Mouse (Mus musculus) G1E (cell line): ENCODE data around the gene Igsf21.

ENCODE experiments used
- CTCF ChIP-seq: IDR thresholded peaks from 2 replicates; pipeline ENCODE4 v1.5.1; 2012; ENCODE audit warnings: low read depth, low read length, inconsistent platforms, mixed read lengths
- GATA1 ChIP-seq: IDR thresholded peaks from 2 replicates; pipeline ENCODE4 v1.6.1; 2012; ENCODE audit warnings: borderline replicate concordance, low read length, inconsistent platforms, mixed read lengths
- GATA2 ChIP-seq: IDR thresholded peaks from 2 replicates; pipeline ENCODE4 v1.6.1; 2012; ENCODE audit warnings: low read depth, low read length, inconsistent platforms, borderline replicate concordance
- POLR2AphosphoS5 ChIP-seq: IDR thresholded peaks from 2 replicates; pipeline ENCODE4 v1.6.1; 2012; ENCODE audit warnings: low read depth, low read length, inconsistent platforms; ENCODE audit not compliant: insufficient replicate concordance
- TAL1 ChIP-seq: conservative IDR thresholded peaks from 2 replicates; pipeline ENCODE4 v1.6.1; 2012; ENCODE audit warnings: low read depth, low read length, inconsistent platforms, mixed read lengths

DNA sequence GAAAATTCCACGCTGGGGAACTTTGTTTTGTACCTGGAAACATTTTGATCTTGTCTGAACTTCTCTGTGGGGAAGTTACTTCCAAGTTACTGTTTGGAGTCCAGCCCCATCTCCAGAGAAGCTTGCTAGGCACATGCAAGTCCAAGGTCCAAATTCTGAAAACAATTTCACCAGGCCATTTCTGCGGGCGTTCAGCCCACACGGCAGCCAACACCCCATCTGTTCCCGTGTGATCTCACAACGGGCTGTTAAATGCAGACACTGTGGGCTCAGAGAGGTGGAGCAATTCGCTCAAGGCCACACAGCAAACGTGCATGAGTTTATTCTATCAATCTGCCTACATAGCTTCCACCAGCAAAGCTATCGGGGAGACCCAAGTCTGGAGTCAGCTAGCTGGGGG lies 21.4 kb downstream of the Igsf21 start:
- TF ChIP-seq CTCF: no peak
- TF ChIP-seq GATA1: no peak
- no peak for TF ChIP-seq POLR2AphosphoS5
- TF ChIP-seq TAL1: no peak
- no peak for TF ChIP-seq GATA2
